Mouse (Mus musculus) liver, embryonic 14.5 days (tissue): Measurements from ENCODE around the gene Trip4. TPM values are rescaled to one million over a fixed set of nuclear protein-coding genes. Genes with fewer than 3 reads are reported as not detected.

Experiments
- ATAC-seq: fragments of 200-750 bp; cut with Nextera tagmentation; 2 replicates; pipeline ENCODE4 v1.8.0; 2017; ENCODE audit warnings: moderate number of reproducible peaks, mild to moderate bottlenecking, moderate library complexity; ENCODE audit not compliant: insufficient read depth
- DNase-seq, 3 experiments: peaks; one replicate each; pipeline ENCODE4 v3.0.0-alpha.2; 2012 to 2013; ENCODE audit warnings: low read depth in 3 of 3, low spot score in 3 of 3
- H3K27ac ChIP-seq: fragments of 300-500 bp; sonication (generic); 2 replicates; pipeline ENCODE4 v1.5.1; 2014; ENCODE audit warnings: moderate library complexity, mild to moderate bottlenecking, control low read depth, inconsistent platforms
- H3K27me3 ChIP-seq: fragments of 300-500 bp; sonication (generic); 2 replicates; pipeline ENCODE4 v1.6.1; 2014; ENCODE audit warnings: mild to moderate bottlenecking, low read length, moderate library complexity; ENCODE audit not compliant: control insufficient read depth, insufficient read depth
- H3K36me3 ChIP-seq: fragments of 300-500 bp; sonication (generic); replicated peaks from 2 replicates; pipeline ENCODE4 v1.6.1; 2014; ENCODE audit warnings: low read depth; ENCODE audit not compliant: control insufficient read depth, insufficient read depth
- H3K4me1 ChIP-seq, 2 experiments: fragments of 200-500 bp in 1 of 2; fragments of 300-500 bp in 1 of 2; sonication (generic) in 1 of 2; replicated peaks; 2 replicates each; pipeline ENCODE4 v1.6.1; 2012 to 2014; ENCODE audit warnings: antibody characterized with exemption in 1 of 2, inconsistent platforms in 1 of 2, low read length in 1 of 2; ENCODE audit not compliant: control insufficient read depth in 2 of 2, insufficient read depth in 2 of 2
- H3K4me2 ChIP-seq: fragments of 300-500 bp; sonication (generic); 2 replicates; pipeline ENCODE4 v1.6.1; 2014; ENCODE audit warnings: low read depth, mild to moderate bottlenecking, control low read depth, moderate library complexity
- H3K4me3 ChIP-seq, 2 experiments: fragments of 200-500 bp in 1 of 2; fragments of 300-500 bp in 1 of 2; sonication (generic) in 1 of 2; 2 replicates each; pipeline ENCODE4 v1.5.1; 2012 to 2014; ENCODE audit warnings: low read depth in 2 of 2, low read length in 2 of 2, mild to moderate bottlenecking in 2 of 2, control low read depth in 1 of 2, inconsistent platforms in 1 of 2, moderate library complexity in 1 of 2; ENCODE audit not compliant: insufficient read depth in 1 of 2
- H3K9ac ChIP-seq: fragments of 300-500 bp; sonication (generic); replicated peaks from 2 replicates; pipeline ENCODE4 v1.6.1; 2014; ENCODE audit warnings: mild to moderate bottlenecking, control low read depth, moderate library complexity
- H3K9me3 ChIP-seq: fragments of 300-500 bp; sonication (generic); 2 replicates; pipeline ENCODE4 v1.6.1; 2016; ENCODE audit warnings: low read length, mixed read lengths; ENCODE audit not compliant: control insufficient read depth
- CTCF ChIP-seq: IDR thresholded peaks from 2 replicates; pipeline ENCODE4 v1.5.1; 2016; ENCODE audit warnings: antibody characterized with exemption, low read depth, control low read depth
- EP300 ChIP-seq: IDR thresholded peaks from 2 replicates; pipeline ENCODE4 v1.6.1; 2016; ENCODE audit warnings: antibody characterized with exemption, low read depth
- WGBS: fragments of 180-500 bp; shearing (Covaris S2); extraction: QIAGEN DNeasy Blood & Tissue Kit; methylation state at CpG from one replicate; pipeline ENCODE4 v1.1.7; 2014; ENCODE audit not compliant: insufficient replicate concordance; 5-methylcytosine and 5-hydroxymethylcytosine counted together
- polyA plus RNA-seq, 2 experiments: library from polyadenylated mRNA; depleted of rRNA in 1 of 2; stranded (reverse) in 1 of 2; unstranded in 1 of 2; fragments of >200 nt; fragmentation: Nextera tagmentation in 1 of 2; extraction: Ambion mirVana in 1 of 2; gene quantifications; 2 replicates each; pipeline versions ENCODE4 v1.2.1 to v1.2.3; 2012 to 2014

Gene Trip4
- polyA plus RNA-seq, 2 experiments, result 4.6 to 9.9 TPM

DNA sequence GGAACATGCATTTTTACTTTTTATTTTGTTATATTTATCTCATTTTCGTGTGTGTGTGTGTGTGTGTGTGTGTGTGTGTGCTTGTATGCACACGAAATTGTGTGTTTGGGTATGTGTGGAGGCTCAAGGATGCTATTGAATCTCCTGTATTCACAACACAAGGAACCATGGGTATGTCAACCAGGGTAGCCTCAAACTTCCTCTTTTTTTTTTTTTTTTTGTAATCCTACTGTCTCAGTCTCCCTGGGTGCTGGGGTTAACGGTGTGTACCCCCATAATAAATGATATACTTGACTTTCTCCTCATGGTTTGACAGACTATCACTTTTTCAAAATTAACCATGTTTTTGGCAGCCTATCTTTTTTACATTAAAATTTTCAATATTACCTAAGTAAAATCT lies 5.7 kb downstream of the Trip4 start:
- DNase-seq, result no peak
- TF ChIP-seq EP300, result no peak
- TF ChIP-seq CTCF, result no peak
- Histone ChIP-seq H3K27me3 (no peaks in the 10 kb centered on the region), H3K9me3 (no peaks in the 10 kb centered on the region), H3K4me2 (no peak overlapping the region), H3K36me3 (peaks cover 35% of the 10 kb centered on the region), H3K4me3 (no peak overlapping the region), H3K4me1 (peaks cover 0 to 1% of the 10 kb centered on the region in 2 experiments; a peak in 1 of 4 replicates), H3K27ac (no peak overlapping the region), H3K9ac (no peak overlapping the region)
- whole genome bisulfite sequencing, result 58% methylated on average over 3 of the region's 3 CpGs
- ATAC-seq, result no peak

DNA sequence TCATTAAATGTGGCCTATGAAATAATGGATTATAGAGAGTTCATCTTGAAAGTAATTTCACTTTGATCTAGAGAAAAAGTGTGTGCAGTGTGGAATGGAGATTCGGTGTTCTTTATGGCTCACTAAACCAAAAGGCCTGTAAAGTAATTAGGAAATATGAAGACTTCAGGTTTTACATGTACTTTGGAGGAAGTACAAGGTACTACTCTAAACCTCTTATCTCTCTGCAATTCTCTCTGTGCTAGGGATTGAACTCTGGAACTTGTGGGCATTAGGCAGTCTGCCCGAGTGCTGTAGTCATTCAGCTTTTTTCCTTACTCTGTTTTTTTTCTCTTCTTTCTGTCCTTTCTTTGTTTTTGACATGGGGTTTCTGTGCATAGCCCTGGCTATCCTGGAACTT lies 11.6 kb downstream of the Trip4 start:
- H3K27me3 ChIP-seq, result no peaks in the 10 kb centered on the region
- H3K4me3 ChIP-seq, result no peak overlapping the region
- H3K4me2 ChIP-seq, result no peak overlapping the region
- ATAC-seq (no peak), DNase-seq (no peak)
- H3K36me3 ChIP-seq, result peaks cover 61% of the 10 kb centered on the region
- no peaks in the 10 kb centered on the region for H3K9me3 ChIP-seq
- TF ChIP-seq EP300 (no peak), CTCF (no peak)
- H3K9ac ChIP-seq, result no peak overlapping the region
- no peak overlapping the region for H3K27ac ChIP-seq
- peaks cover 0 to 3% of the 10 kb centered on the region in 2 experiments; a peak in 1 of 4 replicates for H3K4me1 ChIP-seq
- 83% methylated on average over 2 of the region's 2 CpGs for WGBS

DNA sequence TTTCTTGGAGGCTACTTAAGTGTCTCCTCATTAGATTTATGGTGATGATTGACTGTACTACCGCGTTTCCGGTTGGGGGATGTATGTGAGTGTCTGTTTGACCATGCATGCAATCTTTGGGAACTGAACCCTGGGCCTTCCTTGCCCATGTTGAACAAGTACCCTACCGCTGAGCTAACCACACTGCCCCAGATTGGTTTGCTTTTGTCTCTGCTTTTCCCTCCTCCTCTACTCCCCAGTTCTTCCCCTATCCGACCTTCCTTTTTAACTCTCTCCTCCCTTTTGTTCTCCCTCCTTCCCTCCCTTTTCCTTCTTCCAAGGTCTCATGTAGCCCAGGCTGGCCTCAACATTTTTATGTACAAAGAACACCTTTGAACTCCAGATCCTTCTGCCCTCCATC lies 17.5 kb downstream of the Trip4 start:
- Histone ChIP-seq H3K27me3 (no peaks in the 10 kb centered on the region), H3K4me3 (peak overlapping the region; percentile 70 to 90), H3K9ac (peak overlapping the region; percentile 86), H3K9me3 (no peaks in the 10 kb centered on the region), H3K36me3 (peaks cover 27% of the 10 kb centered on the region), H3K27ac (peak overlapping the region; percentile 2), H3K4me1 (peaks cover 5 to 7% of the 10 kb centered on the region in 2 experiments; a peak in 3 of 4 replicates), H3K4me2 (peak overlapping the region; percentile 79)
- WGBS, result 3% methylated on average over 5 of the region's 5 CpGs
- ATAC-seq (no peak), DNase-seq (no peak)
- TF ChIP-seq CTCF (no peak), EP300 (no peak)

DNA sequence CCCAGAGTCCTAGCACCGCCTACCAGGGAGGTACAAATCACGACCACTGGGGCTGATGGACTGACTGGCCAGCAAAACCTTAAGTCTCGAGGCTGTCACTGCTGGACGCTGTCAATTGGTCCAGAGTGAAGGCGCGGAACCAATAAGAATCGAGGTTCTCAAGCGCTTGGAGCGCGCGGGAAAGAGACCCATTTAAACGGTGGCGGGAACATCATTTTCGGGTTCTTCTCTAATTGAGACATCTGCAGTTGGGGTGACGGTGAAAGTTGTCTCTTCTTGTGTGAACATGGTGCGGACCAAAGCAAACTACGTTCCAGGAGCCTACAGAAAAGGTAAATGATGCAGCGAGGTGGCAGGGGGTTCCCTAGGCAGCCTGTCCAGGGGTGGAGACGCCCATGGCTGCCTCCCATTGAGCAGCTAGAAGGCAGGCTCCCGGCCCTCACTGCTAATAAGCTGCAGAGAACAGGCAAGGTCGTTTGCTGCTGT lies 18.4 kb downstream of the Trip4 start, which contains the start of gene Pclaf:
Pclaf (plus strand) TSS at position 95 of the 486 bp plus-strand sequence.
- peak; percentile 80 to 88 (median 83) for DNase-seq
- peak; percentile 11; the same call in 1 of the 2 replicates for TF ChIP-seq CTCF
- TF ChIP-seq EP300, result no peak
- Histone ChIP-seq H3K9ac (peak within 1 kb of the TSS; percentile 86), H3K9me3 (no peaks in the 10 kb centered on the region), H3K4me2 (peak within 1 kb of the TSS; percentile 79), H3K4me3 (peak within 1 kb of the TSS; percentile 70 to 90), H3K27ac (peak within 1 kb of the TSS; percentile 2), H3K36me3 (peaks cover 20% of the 10 kb centered on the region), H3K27me3 (no peaks in the 10 kb centered on the region), H3K4me1 (peaks cover 7% of the 10 kb centered on the region in 2 experiments; a peak in 3 of 4 replicates)
- WGBS, result 1% methylated on average over 21 of the region's 21 CpGs
- peak; percentile 94 for ATAC-seq

DNA sequence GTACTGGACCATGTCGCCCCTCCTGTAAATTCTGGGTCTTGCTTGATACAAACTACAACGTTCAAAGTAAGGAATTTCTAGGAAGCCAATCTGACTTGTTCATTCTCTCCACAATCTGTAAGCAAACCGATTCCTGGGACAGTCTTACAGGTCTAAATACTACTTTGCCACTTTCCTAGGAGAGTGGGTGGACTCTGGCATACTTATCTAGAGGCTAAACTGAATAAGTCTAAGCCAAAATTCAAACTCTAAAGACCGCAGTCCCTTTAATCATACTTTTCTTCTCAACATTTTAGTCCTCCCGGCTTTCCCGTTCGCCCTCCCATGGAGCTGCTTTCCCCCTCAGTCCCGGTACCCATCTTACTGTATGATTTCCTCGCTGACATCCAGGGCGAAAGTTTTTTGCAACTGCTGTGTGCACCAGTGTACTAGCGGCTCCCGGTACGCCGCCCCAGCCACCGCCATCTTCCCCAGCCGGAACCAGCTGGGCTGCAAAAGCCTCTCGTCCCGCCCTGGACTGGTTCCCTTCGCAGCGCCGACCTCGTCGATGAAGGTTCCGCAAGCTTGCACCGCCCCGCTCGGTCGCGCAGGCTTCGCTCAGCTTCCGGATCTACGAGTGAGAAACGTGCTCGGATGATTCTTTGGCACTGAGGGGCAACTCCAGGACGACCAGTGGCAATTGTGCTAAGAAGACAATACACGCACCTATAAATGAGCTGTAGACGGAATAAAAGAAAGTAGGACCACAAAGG lies 23.9 kb downstream of the Trip4 start:
- Histone ChIP-seq H3K27me3 (no peaks in the 10 kb centered on the region), H3K4me1 (peaks cover 0 to 5% of the 10 kb centered on the region in 2 experiments; a peak in 1 of 4 replicates), H3K27ac (peak overlapping the region; percentile 87), H3K36me3 (peaks cover 2% of the 10 kb centered on the region), H3K4me3 (peak overlapping the region; percentile 83 to 87), H3K4me2 (peak overlapping the region; percentile 83), H3K9me3 (no peaks in the 10 kb centered on the region), H3K9ac (peak overlapping the region; percentile 88)
- TF ChIP-seq CTCF (peak; percentile 47; the same call in 1 of the 2 replicates), EP300 (0 out of 2 replicates have a peak, but pooled peaks have one; percentile 4)
- under 1% methylated on average over 37 of the region's 37 CpGs for WGBS
- DNase-seq, result peak; percentile 74 to 79 (median 75)
- peak; percentile 98 for ATAC-seq
